Mouse (Mus musculus) heart, embryonic 16.5 days (tissue): ENCODE results near the gene Tmco5b. TPM values are rescaled to one million over a fixed set of nuclear protein-coding genes. Genes with fewer than 3 reads are reported as not detected.

Experiments
- ATAC-seq: fragments of 200-750 bp; cut with Nextera tagmentation; replicated peaks from 2 replicates; pipeline ENCODE4 v1.8.0; 2017; ENCODE audit warnings: moderate number of reproducible peaks; ENCODE audit not compliant: insufficient read depth, low FRiP score; ENCODE audit errors: extremely low read depth
- H3K27ac ChIP-seq: fragments of 300-500 bp; sonication (generic); 2 replicates; pipeline ENCODE4 v1.5.1; 2014; ENCODE audit warnings: mild to moderate bottlenecking, low read length, control low read depth, moderate library complexity
- H3K27me3 ChIP-seq: fragments of 300-500 bp; sonication (generic); 2 replicates; pipeline ENCODE4 v1.6.1; 2014; ENCODE audit warnings: low read length, mixed read lengths; ENCODE audit not compliant: control insufficient read depth, insufficient read depth
- H3K36me3 ChIP-seq: fragments of 300-500 bp; sonication (generic); 2 replicates; pipeline ENCODE4 v1.6.1; 2014; ENCODE audit not compliant: control insufficient read depth, insufficient read depth
- H3K4me1 ChIP-seq: fragments of 300-500 bp; sonication (generic); 2 replicates; pipeline ENCODE4 v1.6.1; 2014; ENCODE audit warnings: low read length, mixed read lengths; ENCODE audit not compliant: control insufficient read depth, insufficient read depth
- H3K4me2 ChIP-seq: fragments of 300-500 bp; sonication (generic); 2 replicates; pipeline ENCODE4 v1.6.1; 2014; ENCODE audit warnings: low read depth, mild to moderate bottlenecking, control low read depth, low read length
- H3K4me3 ChIP-seq: fragments of 300-500 bp; sonication (generic); 2 replicates; pipeline ENCODE4 v1.5.1; 2014; ENCODE audit warnings: mild to moderate bottlenecking, control low read depth, low read length
- H3K9ac ChIP-seq: fragments of 300-500 bp; sonication (generic); 2 replicates; pipeline ENCODE4 v1.6.1; 2014; ENCODE audit warnings: low read length, control low read depth
- H3K9me3 ChIP-seq: fragments of 300-500 bp; sonication (generic); replicated peaks from 2 replicates; pipeline ENCODE4 v1.6.1; 2016; ENCODE audit warnings: low read length; ENCODE audit not compliant: control insufficient read depth
- WGBS: fragments of 180-500 bp; shearing (Covaris S2); extraction: QIAGEN DNeasy Blood & Tissue Kit; methylation state at CpG from one replicate; pipeline ENCODE4 v1.1.7; 2014; 5-methylcytosine and 5-hydroxymethylcytosine counted together
- polyA plus RNA-seq: library from polyadenylated mRNA; unstranded; fragments of >200 nt; fragmentation: Nextera tagmentation; extraction: Ambion mirVana; gene quantifications from 2 replicates; pipeline ENCODE4 v1.2.1, GENCODE M21; 2015

Gene Tmco5b
- polyA plus RNA-seq, 1 experiment from 2014 or later = not detected

- Histone ChIP-seq H3K4me2 (no peak overlapping the region), H3K4me3 (no peak overlapping the region), H3K27me3 (no peaks in the 10 kb centered on the region), H3K9me3 (no peaks in the 10 kb centered on the region), H3K4me1 (no peaks in the 10 kb centered on the region), H3K27ac (no peak overlapping the region), H3K36me3 (no peaks in the 10 kb centered on the region), H3K9ac (no peak overlapping the region)
- 75% methylated on average over 3 of the region's 3 CpGs for WGBS
- no peak for ATAC-seq
Observed at GRCm38 (mm10) chr2:113335561-113336294, 50.2 kb downstream of the Tmco5b start.

GRCm38 (mm10) chr2:113344536-113344935 is 59.0 kb downstream of the Tmco5b start:
- no peak overlapping the region for H3K4me2 ChIP-seq
- ATAC-seq = no peak
- H3K4me3 ChIP-seq = no peak overlapping the region
- no peak overlapping the region for H3K27ac ChIP-seq
- H3K9me3 ChIP-seq = no peaks in the 10 kb centered on the region
- no peaks in the 10 kb centered on the region for H3K4me1 ChIP-seq
- no peak overlapping the region for H3K9ac ChIP-seq
- WGBS = 83% methylated on average over 2 of the region's 2 CpGs
- H3K27me3 ChIP-seq = no peaks in the 10 kb centered on the region
- no peaks in the 10 kb centered on the region for H3K36me3 ChIP-seq

Other genes with a start within 250 kb of the Tmco5b start
- gene Ryr3, start 68.6 kb upstream of the Tmco5b start, polyA plus RNA-seq = 2.7 TPM in 2 replicates
- 1.2 and 1.4 TPM in 2 replicates for gene Fmn1, start 42.0 kb downstream of the Tmco5b start, polyA plus RNA-seq